Mouse (Mus musculus): ENCODE results near the gene Olfr27. TPM values are rescaled to one million over a fixed set of nuclear protein-coding genes. Genes with fewer than 3 reads are reported as not detected.

Olfr27 gene
- not detected in 2 replicates for polyA plus RNA-seq (2012; rRNA removed; ENCODE audit: low replicate concordance)

DNA sequence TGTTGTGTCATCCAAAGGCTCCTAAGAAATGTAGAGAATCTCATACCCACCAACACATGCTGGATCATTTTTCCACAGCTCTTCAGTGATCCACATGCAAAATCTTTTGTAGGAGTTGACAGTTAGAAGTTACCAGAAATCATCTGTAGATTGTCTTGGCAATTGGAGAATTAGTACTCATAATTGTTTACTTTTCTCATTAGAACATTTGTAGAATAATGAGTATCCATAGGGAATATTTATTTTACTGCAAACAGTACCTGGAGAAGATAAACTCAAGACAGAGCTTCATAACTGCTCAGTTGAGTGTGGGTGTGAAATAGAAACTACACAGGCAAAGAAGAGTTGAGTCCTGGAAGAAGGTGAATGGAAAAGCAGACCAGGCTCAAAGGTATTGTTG is at the start of gene Olfr27:
Gene Olfr27, plus strand, starts transcription at position 301 of the 400 bp plus-strand sequence.

DNA sequence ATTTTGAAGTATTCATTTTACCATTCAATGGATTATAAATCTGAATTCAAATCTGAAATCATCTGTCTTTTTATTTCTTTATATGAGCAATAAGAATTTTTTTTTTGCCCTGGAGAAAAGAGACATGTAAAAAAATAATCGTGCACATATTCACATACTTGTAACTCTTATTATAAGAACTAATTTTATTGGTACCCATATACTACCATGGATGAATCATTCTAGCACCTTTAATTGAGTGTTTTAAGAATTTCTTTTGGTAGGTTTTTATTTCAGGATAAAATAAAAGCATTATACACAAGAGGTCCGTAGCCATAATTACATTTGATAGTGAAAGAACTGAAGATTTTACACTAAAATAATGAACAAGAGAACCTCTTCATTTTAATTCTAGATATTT is 49.1 kb upstream of the Olfr27 start, which contains the start of gene Olfr938:
Gene Olfr938, minus strand, starts transcription at position 101 of the 400 bp plus-strand sequence.

DNA sequence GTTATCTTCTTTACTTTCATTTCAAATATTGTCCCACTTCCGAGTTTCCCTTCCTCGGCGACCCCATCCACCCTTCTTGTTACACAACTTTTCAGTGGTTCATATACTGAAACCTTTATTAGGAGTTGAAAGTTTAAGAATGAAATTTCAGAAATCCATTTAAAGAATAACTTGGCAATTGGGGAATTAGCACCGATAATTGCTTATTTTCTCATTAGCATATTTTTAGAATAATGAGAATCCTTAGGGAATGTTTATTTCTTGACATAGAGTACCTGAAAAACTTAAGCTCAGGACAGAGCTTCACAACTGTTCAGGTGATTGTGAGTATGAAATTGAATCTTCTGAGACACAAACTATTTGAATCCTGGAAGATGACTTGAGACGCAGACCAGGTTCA is 38.1 kb downstream of the Olfr27 start, which contains the start of gene Olfr943:
Gene Olfr943, plus strand, starts transcription at position 301 of the 400 bp plus-strand sequence.

Other genes starting within 250 kb of the Olfr27 start
- not detected in 2 replicates for gene Olfr930, start 198.3 kb upstream of the Olfr27 start, polyA plus RNA-seq (2012; rRNA removed; ENCODE audit: low replicate concordance)
- gene Olfr933, start 155.8 kb upstream of the Olfr27 start, polyA plus RNA-seq (2012; rRNA removed; ENCODE audit: low replicate concordance) = not detected in 2 replicates
- gene Olfr934, start 139.8 kb upstream of the Olfr27 start, polyA plus RNA-seq (2012; rRNA removed; ENCODE audit: low replicate concordance) = not detected in 2 replicates
- not detected in 2 replicates for gene Olfr935, start 128.4 kb upstream of the Olfr27 start, polyA plus RNA-seq (2012; rRNA removed; ENCODE audit: low replicate concordance)
- gene Olfr146, start 104.8 kb upstream of the Olfr27 start, polyA plus RNA-seq (2012; rRNA removed; ENCODE audit: low replicate concordance) = not detected in 2 replicates
- gene Olfr937, start 63.2 kb upstream of the Olfr27 start, polyA plus RNA-seq (2012; rRNA removed; ENCODE audit: low replicate concordance) = not detected in 2 replicates
- gene Olfr938, start 49.2 kb upstream of the Olfr27 start, polyA plus RNA-seq (2012; rRNA removed; ENCODE audit: low replicate concordance) = not detected in 2 replicates
- not detected in 2 replicates for gene Olfr943, start 38.2 kb downstream of the Olfr27 start, polyA plus RNA-seq (2012; rRNA removed; ENCODE audit: low replicate concordance)
- gene Olfr944, start 73.8 kb downstream of the Olfr27 start, polyA plus RNA-seq (2012; rRNA removed; ENCODE audit: low replicate concordance) = not detected in 2 replicates
- not detected in 2 replicates for gene Olfr1537, start 121.9 kb downstream of the Olfr27 start, polyA plus RNA-seq (2012; rRNA removed; ENCODE audit: low replicate concordance)
- not detected in 2 replicates for gene Olfr945, start 148.7 kb downstream of the Olfr27 start, polyA plus RNA-seq (2012; rRNA removed; ENCODE audit: low replicate concordance)
- not detected in 2 replicates for gene Olfr948, start 197.9 kb downstream of the Olfr27 start, polyA plus RNA-seq (2012; rRNA removed; ENCODE audit: low replicate concordance)